Mouse (Mus musculus) lung, postnatal 36 days (tissue): ENCODE data around the gene Rnf215.
"Not testable (repeated sequence)": the region's sequence is repeated elsewhere in the genome, so short reads cannot be mapped to it uniquely, and the experiment has no call there.

Experiments used
- DNase-seq: peaks from one replicate; pipeline ENCODE4 v3.0.0; 2022; ENCODE audit warnings: mixed read lengths

Gene Rnf215

GRCm38 (mm10) chr11:4148536-4149156 lies 13.6 kb downstream of the Rnf215 start:
- no peak for DNase-seq

GRCm38 (mm10) chr11:4149886-4150285 lies 14.9 kb downstream of the Rnf215 start:
- no peak for DNase-seq

DNA sequence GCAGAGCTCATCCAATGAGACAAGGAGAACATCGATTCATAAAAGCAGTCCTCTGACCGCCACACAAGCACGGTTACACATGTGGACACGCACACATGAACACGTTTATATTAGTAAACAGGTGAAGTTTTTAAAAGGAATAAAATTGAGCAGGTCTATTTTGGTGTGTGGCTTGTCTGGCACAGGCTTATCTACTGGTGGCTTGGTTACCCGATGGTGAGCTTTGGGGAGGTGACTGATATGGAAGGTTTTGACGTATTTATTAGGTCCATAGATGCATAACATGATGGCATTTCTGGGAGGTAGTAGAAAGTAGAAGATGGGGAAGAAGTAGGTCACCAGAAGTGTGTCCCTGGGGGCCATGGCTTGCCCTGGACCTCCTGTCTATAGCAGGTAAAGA lies 18.7 kb downstream of the Rnf215 start:
- no peak for DNase-seq

- no peak for DNase-seq
These were observed 20.6 kb downstream of the Rnf215 start for GRCm38 (mm10) chr11:4155641-4156040.

GRCm38 (mm10) chr11:4158676-4159075 lies 23.7 kb downstream of the Rnf215 start:
- no peak for DNase-seq

DNA sequence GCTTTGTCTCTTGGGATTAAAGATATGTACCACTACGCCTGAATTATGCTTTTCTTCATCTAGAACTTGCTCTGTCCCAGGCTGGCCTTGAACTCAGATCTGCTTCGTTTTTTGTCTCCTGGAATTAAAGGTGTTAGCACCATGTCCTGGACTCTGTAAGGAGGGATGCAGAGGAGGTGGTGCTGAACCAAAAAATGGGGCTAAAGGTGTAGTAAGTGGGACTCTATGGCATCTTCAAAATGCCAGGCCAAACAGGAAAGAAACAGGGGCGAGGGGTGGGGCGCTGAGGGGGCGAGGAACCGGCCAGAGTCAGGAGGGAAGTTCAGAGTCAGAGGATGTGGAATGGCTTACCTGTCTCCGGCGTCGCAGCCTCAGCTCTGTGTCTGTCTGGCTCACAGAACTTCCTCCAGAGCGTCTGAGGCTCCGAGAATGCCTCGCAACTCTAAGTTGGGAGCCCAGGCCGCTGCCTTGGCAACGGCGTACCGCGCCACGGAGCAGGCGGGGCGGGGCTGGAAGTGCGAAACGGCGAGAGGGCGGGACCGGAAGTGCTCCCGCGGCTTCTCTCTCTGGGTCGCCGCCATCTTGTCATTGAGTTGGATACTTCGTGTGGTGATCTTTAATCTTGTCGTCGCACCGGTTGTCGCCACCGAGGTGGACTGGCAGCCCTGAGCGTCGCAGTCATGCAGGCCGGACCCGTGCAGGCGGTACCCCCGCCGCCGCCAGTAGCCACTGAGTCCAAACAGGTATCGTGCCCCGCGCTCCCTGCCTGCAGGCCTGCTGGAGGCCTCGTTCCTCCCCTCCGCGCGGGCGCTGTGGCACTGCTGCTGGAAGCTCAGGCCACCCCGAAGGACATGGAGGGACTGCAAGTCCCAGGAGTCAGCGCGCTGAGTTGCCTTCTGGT lies 25.1 kb downstream of the Rnf215 start, which contains the start of the genes Ccdc157 and Sf3a1:
TSS of gene Ccdc157 (minus strand) at position 486 of the 901 bp plus-strand sequence.
TSS of gene Sf3a1 (plus strand) at position 543 of the 901 bp plus-strand sequence.
- DNase-seq = peak; percentile 96

DNA sequence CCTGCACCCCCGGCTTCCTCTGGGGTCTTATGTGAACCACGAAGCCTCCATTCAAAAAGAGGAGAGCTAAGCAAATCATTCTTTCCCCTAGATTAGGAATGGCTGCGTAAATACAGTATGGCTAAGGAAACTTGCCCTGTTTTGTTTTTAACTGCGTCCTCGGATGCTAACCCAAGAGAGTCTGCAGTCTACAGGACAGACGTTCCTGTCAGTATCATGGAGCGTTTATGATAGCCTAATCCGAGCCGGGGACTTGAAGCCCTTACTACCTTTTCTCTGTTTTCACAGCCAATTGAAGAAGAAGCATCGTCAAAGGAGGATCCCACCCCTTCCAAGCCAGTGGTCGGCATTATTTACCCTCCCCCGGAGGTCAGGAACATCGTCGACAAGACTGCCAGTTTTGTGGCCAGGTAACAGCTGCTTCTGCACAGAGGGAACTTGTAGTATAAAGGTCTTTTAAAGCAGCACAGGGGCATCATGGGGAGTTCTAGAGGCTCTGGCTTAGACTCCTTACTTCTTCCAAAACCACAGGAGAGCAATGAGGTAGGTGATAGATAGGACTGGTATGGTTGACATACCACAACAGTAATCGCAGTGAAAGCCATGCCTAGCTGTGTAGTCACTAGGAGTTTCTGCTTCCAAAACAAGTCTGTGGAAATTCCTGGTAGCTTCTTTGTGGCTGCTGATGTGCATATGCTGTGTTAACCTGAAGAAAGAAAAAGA lies 25.9 kb downstream of the Rnf215 start:
- DNase-seq = no peak

DNA sequence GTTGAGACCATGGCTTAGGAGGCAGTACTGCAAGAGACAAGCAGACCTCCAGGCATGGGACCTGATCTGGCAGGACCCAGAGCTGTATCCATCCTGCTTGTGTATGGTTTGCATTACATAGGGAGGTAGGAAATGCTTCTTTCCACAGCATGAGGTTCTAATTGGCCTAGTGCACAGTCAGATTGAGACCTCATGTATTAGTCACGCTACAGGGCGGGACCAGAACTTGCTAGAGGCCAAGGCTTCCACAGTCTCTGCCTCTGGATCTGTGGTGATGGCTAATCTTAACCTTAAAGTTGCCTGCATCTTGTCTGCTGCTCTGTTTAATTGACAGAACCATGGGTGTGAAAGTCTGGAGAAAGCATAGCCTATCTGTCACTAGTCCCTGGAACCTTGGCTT lies 29.7 kb downstream of the Rnf215 start:
- no peak for DNase-seq

- DNase-seq = no peak
These were observed 31.6 kb downstream of the Rnf215 start for GRCm38 (mm10) chr11:4166467-4167090.

DNA sequence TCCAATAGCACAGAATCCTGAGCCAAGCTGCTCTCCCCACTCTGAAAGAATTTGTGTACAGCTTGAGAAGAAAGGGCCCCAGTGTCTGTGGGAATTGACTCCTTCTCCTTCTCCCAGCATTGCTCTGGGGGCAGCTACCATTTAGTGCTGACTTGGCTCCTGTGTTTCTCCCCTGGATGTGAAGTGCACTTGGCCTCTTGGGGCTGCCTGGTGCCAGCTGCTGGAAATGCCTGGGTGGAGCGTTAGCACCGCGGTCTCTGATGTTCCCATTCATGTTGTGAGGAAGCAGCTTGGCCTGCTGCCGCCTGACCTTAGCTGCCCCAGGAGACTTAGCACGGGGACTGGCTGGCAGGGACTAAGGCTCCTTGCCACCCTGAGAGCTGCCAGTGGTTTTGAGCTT lies 39.6 kb downstream of the Rnf215 start:
- peak; percentile 67 for DNase-seq

GRCm38 (mm10) chr11:4177716-4178115 lies 42.7 kb downstream of the Rnf215 start:
- DNase-seq = no peak

GRCm38 (mm10) chr11:4182061-4182460 lies 47.1 kb downstream of the Rnf215 start:
- DNase-seq = no peak

- DNase-seq = peak; percentile 49
These were observed 48.5 kb downstream of the Rnf215 start for GRCm38 (mm10) chr11:4183511-4183910.

GRCm38 (mm10) chr11:4184251-4184952 lies 49.4 kb downstream of the Rnf215 start:
- peak; percentile 50 for DNase-seq

DNA sequence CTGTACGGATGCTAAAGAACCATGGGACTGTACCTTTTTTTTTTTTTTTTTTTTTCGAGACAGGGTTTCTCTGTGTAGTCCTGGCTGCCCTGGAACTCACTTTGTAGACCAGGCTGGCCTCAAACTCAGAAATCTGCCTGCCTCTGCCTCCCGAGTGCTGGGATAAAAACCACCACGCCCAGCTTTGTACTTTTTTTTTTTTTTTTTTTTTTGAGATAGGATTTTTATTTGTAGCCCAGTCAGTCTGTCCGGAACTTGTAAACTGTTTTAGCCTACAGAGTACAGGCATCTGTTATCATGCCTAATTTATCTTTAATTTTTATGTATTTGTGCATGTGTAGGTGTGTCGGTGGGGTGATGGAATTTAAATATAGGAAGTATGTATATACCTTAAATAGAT lies 50.5 kb downstream of the Rnf215 start:
- DNase-seq = not testable (repeated sequence)

DNA sequence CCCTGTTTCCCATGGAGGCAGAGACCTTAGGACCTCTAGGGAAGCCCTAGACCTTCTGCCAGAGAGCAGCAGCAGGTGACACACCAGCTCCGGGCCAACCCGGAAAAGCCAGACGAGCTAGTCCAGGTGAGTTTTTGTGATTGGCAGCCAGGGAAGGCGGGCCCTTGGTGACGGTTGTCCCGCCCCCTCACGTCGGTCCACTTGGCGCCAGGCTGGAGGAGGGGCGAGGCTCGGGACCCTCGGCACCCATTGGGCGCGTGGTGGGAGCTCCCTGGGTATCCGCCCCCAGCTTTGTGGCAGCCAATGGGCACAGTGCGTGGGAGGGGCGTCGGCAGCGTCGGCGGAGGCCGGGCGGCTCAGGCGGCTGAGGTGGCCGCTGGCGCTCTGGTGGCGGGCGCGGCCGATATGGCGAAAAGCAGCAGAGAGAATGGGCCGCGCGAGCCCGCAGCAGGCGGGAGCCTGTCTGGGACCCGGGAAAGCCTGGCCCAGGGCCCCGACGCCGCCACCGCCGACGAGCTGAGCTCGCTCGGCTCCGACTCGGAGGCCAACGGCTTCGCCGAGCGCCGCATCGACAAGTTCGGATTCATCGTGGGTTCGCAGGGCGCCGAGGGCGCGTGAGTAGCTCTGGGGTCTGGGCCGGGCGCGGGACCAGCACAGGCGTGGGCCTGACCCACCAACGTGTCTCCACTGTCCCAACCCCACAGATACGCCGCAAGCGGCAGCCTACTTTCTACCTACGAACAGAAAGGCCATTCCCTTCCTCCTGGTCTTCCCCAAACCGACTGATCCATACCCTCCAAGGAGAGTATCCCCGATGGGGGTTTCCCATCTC lies 51.7 kb downstream of the Rnf215 start, which contains the start of gene Tbc1d10a:
TSS of gene Tbc1d10a (plus strand) at position 304 of the 832 bp plus-strand sequence.
- DNase-seq = peak; percentile 98

DNA sequence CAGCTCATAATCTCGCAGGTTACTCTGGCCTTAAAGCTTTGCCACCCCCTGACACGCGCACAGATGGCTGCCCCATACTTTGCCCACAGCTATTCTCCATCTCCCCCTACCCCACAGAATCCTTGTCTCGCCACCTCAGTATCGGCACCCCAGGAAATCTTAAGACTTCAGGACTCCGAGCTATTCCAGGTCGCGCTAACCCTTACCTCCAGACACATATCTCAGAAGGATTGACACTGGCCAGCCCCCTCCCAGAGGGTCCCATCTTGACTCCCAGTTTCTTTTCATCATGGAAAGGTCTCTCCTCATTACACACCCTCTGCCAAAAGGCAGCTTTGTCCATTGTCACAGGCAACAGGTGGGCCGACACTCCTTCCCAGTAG lies 52.3 kb downstream of the Rnf215 start:
- no peak for DNase-seq

DNA sequence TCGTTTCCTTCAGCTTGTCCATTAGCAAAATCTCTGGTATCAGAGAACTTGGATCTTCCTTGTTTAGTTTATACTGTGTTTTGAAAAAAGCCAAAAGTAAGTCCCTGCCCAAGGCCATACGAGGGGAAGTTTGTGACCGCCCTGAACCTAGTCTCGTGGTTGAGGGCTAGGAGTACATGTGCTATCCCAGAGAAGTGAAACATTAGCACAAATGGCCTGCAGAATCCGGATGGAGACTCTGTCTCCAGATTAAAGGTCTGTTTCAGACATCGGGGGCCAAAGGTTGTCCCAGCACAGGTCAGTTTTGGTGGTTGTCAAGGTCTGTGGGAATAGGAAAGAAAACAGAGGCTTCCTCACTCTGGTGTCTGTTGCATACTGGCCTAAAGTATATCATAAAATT lies 54.2 kb downstream of the Rnf215 start:
- peak; percentile 34 for DNase-seq

DNA sequence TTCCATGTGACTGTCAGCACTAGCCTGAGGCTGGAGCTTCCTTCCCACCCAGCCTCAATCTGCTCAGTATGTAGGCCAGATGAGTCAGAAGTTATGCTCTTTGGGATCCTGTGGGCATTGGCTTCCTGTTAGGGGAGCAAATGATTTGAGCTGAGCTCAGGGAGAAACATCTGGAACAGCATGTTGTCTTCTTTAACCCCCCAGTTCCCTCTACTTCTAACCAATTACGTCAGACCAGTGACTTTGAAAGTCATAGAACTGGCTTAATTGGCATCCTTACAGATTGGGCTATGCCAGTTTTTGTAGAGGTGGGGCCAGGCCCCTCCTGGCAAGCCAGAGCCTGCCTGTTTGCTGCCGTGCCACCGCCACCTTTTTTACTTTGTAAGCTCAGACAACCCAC lies 55.7 kb downstream of the Rnf215 start:
- DNase-seq = no peak
